Mouse (Mus musculus) midbrain, embryonic 15.5 days (tissue): ENCODE data around the gene A630095N17Rik. TPM values are rescaled to one million over a fixed set of nuclear protein-coding genes. Genes with fewer than 3 reads are reported as not detected.

ENCODE experiments used
- ATAC-seq: fragments of 200-750 bp; cut with Nextera tagmentation; replicated peaks from 2 replicates; pipeline ENCODE4 v1.8.0; 2017; ENCODE audit warnings: moderate TSS enrichment
- H3K27ac ChIP-seq: fragments of 300-500 bp; sonication (generic); 2 replicates; pipeline ENCODE4 v1.5.1; 2015; ENCODE audit warnings: mild to moderate bottlenecking, inconsistent platforms
- H3K27me3 ChIP-seq: fragments of 300-500 bp; sonication (generic); replicated peaks from 2 replicates; pipeline ENCODE4 v1.6.1; 2015; ENCODE audit warnings: inconsistent platforms
- H3K36me3 ChIP-seq: fragments of 300-500 bp; sonication (generic); replicated peaks from 2 replicates; pipeline ENCODE4 v1.6.1; 2015; ENCODE audit warnings: inconsistent platforms
- H3K4me1 ChIP-seq: fragments of 300-500 bp; sonication (generic); 2 replicates; pipeline ENCODE4 v1.6.1; 2015; ENCODE audit warnings: inconsistent platforms
- H3K4me2 ChIP-seq: fragments of 300-500 bp; sonication (generic); 2 replicates; pipeline ENCODE4 v1.6.1; 2015; ENCODE audit warnings: inconsistent platforms, mild to moderate bottlenecking, moderate library complexity
- H3K4me3 ChIP-seq: fragments of 300-500 bp; sonication (generic); 2 replicates; pipeline ENCODE4 v1.5.1; 2015; ENCODE audit warnings: mild to moderate bottlenecking, inconsistent platforms
- H3K9ac ChIP-seq: fragments of 300-500 bp; sonication (generic); 2 replicates; pipeline ENCODE4 v1.6.1; 2015; ENCODE audit warnings: mild to moderate bottlenecking, inconsistent platforms
- H3K9me3 ChIP-seq: fragments of 300-500 bp; sonication (generic); 2 replicates; pipeline ENCODE4 v1.6.1; 2016; ENCODE audit warnings: inconsistent platforms
- WGBS: fragments of 180-500 bp; shearing (Covaris S2); methylation state at CpG from one replicate; pipeline ENCODE4 v1.1.7; 2015; ENCODE audit warnings: mixed read lengths; 5-methylcytosine and 5-hydroxymethylcytosine counted together
- microRNA-seq: library from miRNA; unstranded; fragments of <30 nt; microRNA quantifications from one replicate; pipeline ENCODE4, GENCODE M21; 2016
- polyA plus RNA-seq: library from polyadenylated mRNA; unstranded; fragments of >200 nt; fragmentation: Nextera tagmentation; extraction: Ambion mirVana; gene quantifications from 2 replicates; pipeline ENCODE4 v1.2.1, GENCODE M21; 2015

A630095N17Rik gene
- polyA plus RNA-seq, 1 experiment from 2014 or later: not detected

DNA sequence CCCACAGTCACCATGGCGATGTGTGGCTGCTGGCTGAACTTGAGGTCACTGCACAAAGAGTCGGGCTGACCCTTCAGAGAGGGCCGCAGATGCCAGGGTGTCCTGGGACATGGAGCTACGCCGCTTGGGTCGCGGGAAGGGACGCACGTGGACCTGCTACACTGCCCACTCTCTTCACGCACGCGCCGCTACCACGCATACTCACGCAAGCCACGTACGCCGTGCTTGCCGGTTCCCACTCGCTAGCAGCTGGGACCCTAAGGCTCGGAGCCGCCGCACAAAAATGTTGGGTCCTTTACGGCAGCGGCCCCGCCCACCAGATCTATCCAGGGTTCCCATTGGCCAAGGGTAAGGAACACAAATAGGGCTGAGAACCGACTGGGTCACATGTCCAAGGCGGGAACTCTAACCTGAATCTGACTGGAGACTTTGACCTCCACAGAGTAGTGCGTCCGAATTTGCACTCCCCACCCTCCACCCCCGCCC is 51.8 kb downstream of the A630095N17Rik start, which contains the start of gene Abcb6:
Abcb6 (minus strand) TSS at position 288 of the 486 bp plus-strand sequence.
- under 1% methylated on average over 31 of the region's 31 CpGs for WGBS
- peak; percentile 94 for ATAC-seq

DNA sequence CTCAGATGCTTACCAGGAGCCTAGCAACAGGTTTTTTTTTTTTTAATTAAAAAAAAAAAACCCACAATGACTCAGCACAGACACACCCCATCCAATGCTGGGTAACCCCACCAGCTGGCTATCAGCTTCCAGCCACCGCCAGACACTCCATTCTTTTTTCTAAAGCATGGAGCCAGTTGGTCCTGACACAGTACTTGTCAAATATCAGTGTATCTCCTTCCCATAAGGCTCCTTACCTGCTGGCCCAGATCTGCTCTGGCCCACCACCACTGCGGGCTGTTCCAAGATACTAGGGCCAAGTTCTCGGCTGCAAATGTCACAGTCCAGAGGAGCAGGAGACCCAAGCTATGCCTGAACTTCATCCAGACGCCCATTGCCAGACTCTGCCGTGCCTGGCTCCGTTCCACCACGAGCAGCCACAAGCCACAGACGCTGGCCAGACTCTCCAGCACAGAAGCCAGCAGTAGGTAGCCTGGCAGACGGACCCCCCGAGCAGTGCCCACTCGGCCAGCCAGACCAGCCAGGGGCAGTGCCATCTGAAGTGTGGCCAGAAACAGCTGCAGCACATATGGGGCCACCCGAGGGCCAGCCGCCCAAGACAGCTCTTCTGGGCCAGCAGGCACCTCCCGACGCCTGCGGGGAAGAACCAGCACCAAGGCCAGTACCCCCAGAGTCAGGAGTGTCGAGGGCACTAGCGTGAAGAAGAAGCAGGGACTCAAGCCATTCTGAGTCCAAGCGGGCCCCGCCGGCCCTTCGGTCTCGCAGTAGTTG is 52.4 kb downstream of the A630095N17Rik start:
- Histone ChIP-seq H3K27ac (peak overlapping the region; percentile 50; the same call in 1 of the 2 replicates), H3K4me1 (peaks cover 27% of the 10 kb centered on the region), H3K36me3 (peaks cover 47% of the 10 kb centered on the region), H3K9me3 (no peaks in the 10 kb centered on the region), H3K9ac (peak overlapping the region; percentile 51), H3K27me3 (no peaks in the 10 kb centered on the region), H3K4me2 (peak overlapping the region; percentile 97), H3K4me3 (peak overlapping the region; percentile 55)
- 7% methylated on average over 23 of the region's 23 CpGs for WGBS
- peak; percentile 49 for ATAC-seq

More for the DNA sequence above, 51.8 kb downstream of the A630095N17Rik start, which contains the start of gene Abcb6:
- Histone ChIP-seq H3K9ac (peak within 1 kb of the TSS; percentile 51), H3K9me3 (no peaks in the 10 kb centered on the region), H3K4me3 (peak within 1 kb of the TSS; percentile 55), H3K4me2 (peak within 1 kb of the TSS; percentile 97), H3K27ac (peak within 1 kb of the TSS; percentile 50; the same call in 1 of the 2 replicates), H3K4me1 (peaks cover 27% of the 10 kb centered on the region), H3K27me3 (no peaks in the 10 kb centered on the region), H3K36me3 (peaks cover 41% of the 10 kb centered on the region)

Small RNA genes lying within 50 kb of the gene (microRNA-seq; reads per million reads assigned to microRNA genes)
- gene Gm27943: not detected

Other genes starting within 250 kb of the A630095N17Rik start
- gene Nhej1, start 106.9 kb downstream of the A630095N17Rik start, polyA plus RNA-seq: 5.1 and 6.0 TPM in 2 replicates
- gene Slc23a3, start 98.2 kb downstream of the A630095N17Rik start, polyA plus RNA-seq: not detected in 2 replicates
- 58.8 and 61.9 TPM in 2 replicates for gene Cnppd1, start 89.4 kb downstream of the A630095N17Rik start, polyA plus RNA-seq
- 143 and 153 TPM in 2 replicates for gene Retreg2, start 89.3 kb downstream of the A630095N17Rik start, polyA plus RNA-seq
- gene Zfand2b, start 63.5 kb downstream of the A630095N17Rik start, polyA plus RNA-seq: 38.3 and 41.1 TPM in 2 replicates
- 45.7 and 46.0 TPM in 2 replicates for gene Abcb6, start 51.7 kb downstream of the A630095N17Rik start, polyA plus RNA-seq
- 27.6 and 27.7 TPM in 2 replicates for gene Ankzf1, start 40.0 kb downstream of the A630095N17Rik start, polyA plus RNA-seq
- gene Atg9a, start 39.9 kb downstream of the A630095N17Rik start, polyA plus RNA-seq: 59.2 and 63.3 TPM in 2 replicates
- 21.8 and 24.0 TPM in 2 replicates for gene Glb1l, start 21.3 kb downstream of the A630095N17Rik start, polyA plus RNA-seq
- gene Stk16, start 21.3 kb downstream of the A630095N17Rik start, polyA plus RNA-seq: 156 and 169 TPM in 2 replicates
- gene Tuba4a, start 12.2 kb downstream of the A630095N17Rik start, polyA plus RNA-seq: 7.9 and 12.7 TPM in 2 replicates
- 72.9 and 82.1 TPM in 2 replicates for gene Dnajb2, start 4.3 kb upstream of the A630095N17Rik start, polyA plus RNA-seq
- 24.2 and 26.6 TPM in 2 replicates for gene Ptprn, start 32.4 kb upstream of the A630095N17Rik start, polyA plus RNA-seq
- 167 and 169 TPM in 2 replicates for gene Resp18, start 46.3 kb upstream of the A630095N17Rik start, polyA plus RNA-seq
- 152 and 162 TPM in 2 replicates for gene Dnpep, start 85.9 kb upstream of the A630095N17Rik start, polyA plus RNA-seq
- gene Des, start 128.2 kb upstream of the A630095N17Rik start, polyA plus RNA-seq: 1.5 and 2.0 TPM in 2 replicates
- gene Speg, start 143.2 kb upstream of the A630095N17Rik start, polyA plus RNA-seq: 20.8 and 21.3 TPM in 2 replicates
- gene Gmppa, start 203.8 kb upstream of the A630095N17Rik start, polyA plus RNA-seq: 86.1 and 98.7 TPM in 2 replicates
- 64.4 and 73.2 TPM in 2 replicates for gene Asic4, start 218.3 kb upstream of the A630095N17Rik start, polyA plus RNA-seq
- gene Chpf, start 247.2 kb upstream of the A630095N17Rik start, polyA plus RNA-seq: 42.3 and 45.8 TPM in 2 replicates
- gene Tmem198, start 247.4 kb upstream of the A630095N17Rik start, polyA plus RNA-seq: 59.2 and 60.0 TPM in 2 replicates